Mouse (Mus musculus): Measurements from ENCODE around the gene Crygb.

DNA sequence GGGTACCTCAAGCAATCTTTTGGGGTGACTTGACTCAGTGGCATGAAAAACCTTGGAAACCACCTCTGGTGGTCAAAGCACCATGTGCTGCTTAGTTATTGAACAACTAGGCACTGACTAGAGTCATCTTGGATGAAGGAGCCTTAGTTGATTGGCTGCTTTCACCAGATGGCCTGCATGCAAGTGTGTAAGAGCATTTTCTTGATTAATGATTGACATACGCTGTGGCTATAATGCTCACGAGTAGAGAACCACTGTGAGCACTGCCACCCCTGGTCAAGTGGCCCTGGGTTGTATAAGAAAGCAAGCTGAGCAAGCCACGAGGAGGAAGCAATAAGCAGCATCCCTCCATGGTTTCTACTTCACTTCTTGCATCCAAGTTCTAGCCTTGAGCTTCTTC lies 48.1 kb upstream of the Crygb start:
- TF ChIP-seq CTCF (IDR thresholded peaks at IDR 0.05; ENCODE audit: control insufficient read depth, insufficient read depth, low read length), result no peak
- no peak for TF ChIP-seq POLR2A (IDR thresholded peaks at IDR 0.05; ENCODE audit: borderline replicate concordance, control insufficient read depth, low read depth, low read length)

Data from bone marrow, adult 2 months (tissue).